Mouse (Mus musculus): ENCODE data around the gene Zbp1. TPM values are rescaled to one million over a fixed set of nuclear protein-coding genes. Genes with fewer than 3 reads are reported as not detected.

The Zbp1 gene
- polyA plus RNA-seq, 1 experiment = 0.08 TPM

DNA sequence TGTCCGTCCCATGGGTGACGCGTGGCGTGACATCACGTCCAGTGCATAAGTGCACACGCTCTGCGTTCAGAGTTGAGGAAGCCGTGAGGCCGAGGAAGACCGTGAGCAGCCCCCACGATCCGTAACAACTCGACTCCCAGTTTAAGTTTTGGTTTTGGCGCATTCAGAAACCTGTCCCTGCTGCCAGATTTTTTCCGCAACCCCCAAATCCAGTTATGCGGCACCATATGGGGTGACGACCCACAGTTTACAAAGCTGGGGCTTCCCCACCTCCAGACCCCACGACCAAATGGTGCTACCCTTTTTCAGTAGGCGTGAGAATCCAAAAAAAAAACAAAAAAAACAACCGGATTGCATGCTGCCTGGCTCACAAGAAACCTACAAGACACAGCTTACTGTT is 26.5 kb upstream of the Zbp1 start:
- Histone ChIP-seq H3K79me2 (ENCODE audit: control insufficient read depth, insufficient read depth) (peaks cover 100% of the 10 kb centered on the region), H3K79me3 (ENCODE audit: low read depth) (peaks cover 100% of the 10 kb centered on the region), H3K4me3 (ENCODE audit: insufficient read depth, poor library complexity, severe bottlenecking) (no peak overlapping the region), H3K36me3 (ENCODE audit: control insufficient read depth, insufficient read depth) (peaks cover 48% of the 10 kb centered on the region), H3K27me3 (ENCODE audit: control insufficient read depth, insufficient read depth, insufficient read length) (no peaks in the 10 kb centered on the region), H3ac (ENCODE audit: control insufficient read depth, insufficient read length, low read depth) (no peak overlapping the region)
- TF ChIP-seq CEBPB (IDR thresholded peaks at IDR 0.05; ENCODE audit: low read depth) (no peak), USF1 (IDR thresholded peaks at IDR 0.05; ENCODE audit: low read depth) (no peak), CTCF (IDR thresholded peaks at IDR 0.05; ENCODE audit: control insufficient read depth, insufficient read depth, insufficient read length) (no peak), FOSL1 (IDR thresholded peaks at IDR 0.05; ENCODE audit: insufficient read depth, low read length, poor library complexity, severe bottlenecking) (no peak), MAX (IDR thresholded peaks at IDR 0.05) (no peak), MYOG (IDR thresholded peaks at IDR 0.05; ENCODE audit: control insufficient read depth, extremely low read depth, insufficient read length) (no peak), MYOD1 (IDR thresholded peaks at IDR 0.05; ENCODE audit: control insufficient read depth, insufficient read length, low read depth) (no peak)

GRCm38 (mm10) chr2:173244108-173244507 is 25.4 kb upstream of the Zbp1 start:
- TF ChIP-seq CTCF (IDR thresholded peaks at IDR 0.05; ENCODE audit: control insufficient read depth, insufficient read depth, insufficient read length) = no peak
- no peak for TF ChIP-seq USF1 (IDR thresholded peaks at IDR 0.05; ENCODE audit: low read depth)
- TF ChIP-seq MAX (IDR thresholded peaks at IDR 0.05) = no peak
- no peak for TF ChIP-seq CEBPB (IDR thresholded peaks at IDR 0.05; ENCODE audit: low read depth)
- TF ChIP-seq FOSL1 (IDR thresholded peaks at IDR 0.05; ENCODE audit: insufficient read depth, low read length, poor library complexity, severe bottlenecking) = no peak
- TF ChIP-seq MYOG (IDR thresholded peaks at IDR 0.05; ENCODE audit: control insufficient read depth, extremely low read depth, insufficient read length) = no peak
- TF ChIP-seq MYOD1 (IDR thresholded peaks at IDR 0.05; ENCODE audit: control insufficient read depth, insufficient read length, low read depth) = no peak
- Histone ChIP-seq H3K4me3 (ENCODE audit: insufficient read depth, poor library complexity, severe bottlenecking) (no peak overlapping the region), H3ac (ENCODE audit: control insufficient read depth, insufficient read length, low read depth) (no peak overlapping the region), H3K79me3 (ENCODE audit: low read depth) (peaks cover 100% of the 10 kb centered on the region), H3K36me3 (ENCODE audit: control insufficient read depth, insufficient read depth) (peaks cover 45% of the 10 kb centered on the region), H3K27me3 (ENCODE audit: control insufficient read depth, insufficient read depth, insufficient read length) (no peaks in the 10 kb centered on the region), H3K79me2 (ENCODE audit: control insufficient read depth, insufficient read depth) (peaks cover 100% of the 10 kb centered on the region)

GRCm38 (mm10) chr2:173243616-173244015 is 24.9 kb upstream of the Zbp1 start:
- Histone ChIP-seq H3K27me3 (ENCODE audit: control insufficient read depth, insufficient read depth, insufficient read length) (no peaks in the 10 kb centered on the region), H3ac (ENCODE audit: control insufficient read depth, insufficient read length, low read depth) (no peak overlapping the region), H3K36me3 (ENCODE audit: control insufficient read depth, insufficient read depth) (peaks cover 43% of the 10 kb centered on the region), H3K79me3 (ENCODE audit: low read depth) (peaks cover 100% of the 10 kb centered on the region), H3K4me3 (ENCODE audit: insufficient read depth, poor library complexity, severe bottlenecking) (no peak overlapping the region), H3K79me2 (ENCODE audit: control insufficient read depth, insufficient read depth) (peaks cover 100% of the 10 kb centered on the region)
- no peak for TF ChIP-seq CTCF (IDR thresholded peaks at IDR 0.05; ENCODE audit: control insufficient read depth, insufficient read depth, insufficient read length)
- no peak for TF ChIP-seq FOSL1 (IDR thresholded peaks at IDR 0.05; ENCODE audit: insufficient read depth, low read length, poor library complexity, severe bottlenecking)
- TF ChIP-seq MYOG (IDR thresholded peaks at IDR 0.05; ENCODE audit: control insufficient read depth, extremely low read depth, insufficient read length) = no peak
- TF ChIP-seq CEBPB (IDR thresholded peaks at IDR 0.05; ENCODE audit: low read depth) = no peak
- TF ChIP-seq USF1 (IDR thresholded peaks at IDR 0.05; ENCODE audit: low read depth) = no peak
- no peak for TF ChIP-seq MYOD1 (IDR thresholded peaks at IDR 0.05; ENCODE audit: control insufficient read depth, insufficient read length, low read depth)
- no peak for TF ChIP-seq MAX (IDR thresholded peaks at IDR 0.05)

DNA sequence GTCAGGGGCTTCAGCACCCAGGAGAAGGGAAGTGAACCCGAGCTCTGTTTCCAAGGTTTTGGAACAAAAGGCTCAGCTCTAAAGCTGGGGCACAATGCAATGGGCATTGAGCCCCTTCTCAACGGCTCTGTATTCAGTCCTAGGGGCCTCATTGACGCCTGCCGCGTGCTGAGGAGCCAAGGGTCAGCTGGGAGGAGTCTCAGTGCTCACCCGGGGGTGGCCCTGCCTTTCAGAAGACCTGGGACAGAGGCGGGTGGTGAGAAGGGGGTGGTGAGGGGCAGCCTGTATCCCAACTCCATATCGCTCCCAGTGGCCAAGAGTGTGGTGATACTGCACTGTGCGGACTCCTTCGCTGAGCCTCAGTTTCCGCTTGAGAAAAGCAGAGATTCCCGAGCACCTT is 24.2 kb upstream of the Zbp1 start:
- H3K4me3 ChIP-seq (ENCODE audit: insufficient read depth, poor library complexity, severe bottlenecking) = no peak overlapping the region
- H3K79me2 ChIP-seq (ENCODE audit: control insufficient read depth, insufficient read depth) = peaks cover 100% of the 10 kb centered on the region
- no peak overlapping the region for H3ac ChIP-seq (ENCODE audit: control insufficient read depth, insufficient read length, low read depth)
- peaks cover 43% of the 10 kb centered on the region for H3K36me3 ChIP-seq (ENCODE audit: control insufficient read depth, insufficient read depth)
- H3K27me3 ChIP-seq (ENCODE audit: control insufficient read depth, insufficient read depth, insufficient read length) = no peaks in the 10 kb centered on the region
- no peak for TF ChIP-seq CTCF (IDR thresholded peaks at IDR 0.05; ENCODE audit: control insufficient read depth, insufficient read depth, insufficient read length)
- H3K79me3 ChIP-seq (ENCODE audit: low read depth) = peaks cover 100% of the 10 kb centered on the region

DNA sequence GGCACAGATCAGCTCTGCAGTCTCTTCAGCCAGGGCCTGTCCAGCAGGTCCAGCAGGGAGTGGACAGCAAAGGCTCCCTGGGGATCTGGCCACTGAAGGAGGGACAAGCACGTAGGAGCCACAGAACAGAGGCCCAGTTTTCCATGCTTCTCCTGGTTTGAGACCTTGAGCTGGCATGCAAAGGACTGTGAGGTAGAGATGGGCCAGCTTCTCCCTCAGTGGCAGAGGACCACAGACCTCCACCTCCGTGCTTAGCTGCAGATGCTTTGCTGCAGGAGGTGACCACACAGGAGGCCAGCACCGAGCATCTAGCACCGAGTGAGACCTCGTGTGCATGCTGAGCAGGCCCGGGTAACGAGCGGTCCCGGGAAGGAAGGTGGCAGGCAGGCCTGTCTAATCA is 22.0 kb upstream of the Zbp1 start:
- no peak overlapping the region for H3ac ChIP-seq (ENCODE audit: control insufficient read depth, insufficient read length, low read depth)
- no peak for TF ChIP-seq FOSL1 (IDR thresholded peaks at IDR 0.05; ENCODE audit: insufficient read depth, low read length, poor library complexity, severe bottlenecking)
- peaks cover 100% of the 10 kb centered on the region for H3K79me2 ChIP-seq (ENCODE audit: control insufficient read depth, insufficient read depth)
- H3K27me3 ChIP-seq (ENCODE audit: control insufficient read depth, insufficient read depth, insufficient read length) = no peaks in the 10 kb centered on the region
- peaks cover 99% of the 10 kb centered on the region for H3K79me3 ChIP-seq (ENCODE audit: low read depth)
- no peak overlapping the region for H3K4me3 ChIP-seq (ENCODE audit: insufficient read depth, poor library complexity, severe bottlenecking)
- H3K36me3 ChIP-seq (ENCODE audit: control insufficient read depth, insufficient read depth) = peaks cover 38% of the 10 kb centered on the region

- Histone ChIP-seq H3K27me3 (ENCODE audit: control insufficient read depth, insufficient read depth, insufficient read length) (no peaks in the 10 kb centered on the region), H3ac (ENCODE audit: control insufficient read depth, insufficient read length, low read depth) (no peak overlapping the region), H3K4me3 (ENCODE audit: insufficient read depth, poor library complexity, severe bottlenecking) (no peak overlapping the region), H3K79me3 (ENCODE audit: low read depth) (peaks cover 98% of the 10 kb centered on the region), H3K36me3 (ENCODE audit: control insufficient read depth, insufficient read depth) (peaks cover 46% of the 10 kb centered on the region), H3K79me2 (ENCODE audit: control insufficient read depth, insufficient read depth) (peaks cover 100% of the 10 kb centered on the region)
- TF ChIP-seq CEBPB (IDR thresholded peaks at IDR 0.05; ENCODE audit: low read depth) (no peak), FOSL1 (IDR thresholded peaks at IDR 0.05; ENCODE audit: insufficient read depth, low read length, poor library complexity, severe bottlenecking) (no peak), MAX (IDR thresholded peaks at IDR 0.05) (no peak), CTCF (IDR thresholded peaks at IDR 0.05; ENCODE audit: control insufficient read depth, insufficient read depth, insufficient read length) (no peak), MYOG (IDR thresholded peaks at IDR 0.05; ENCODE audit: control insufficient read depth, extremely low read depth, insufficient read length) (no peak), MYOD1 (IDR thresholded peaks at IDR 0.05; ENCODE audit: control insufficient read depth, insufficient read length, low read depth) (no peak), USF1 (IDR thresholded peaks at IDR 0.05; ENCODE audit: low read depth) (no peak)
Observed at GRCm38 (mm10) chr2:173238522-173238921, 19.8 kb upstream of the Zbp1 start.

Data from C2C12 (cell line).